Mouse (Mus musculus): ENCODE data around the gene Selplg. TPM values are rescaled to one million over a fixed set of nuclear protein-coding genes. Genes with fewer than 3 reads are reported as not detected.
A peak's percentile ranks its signal among the peaks of the same experiment; 100 is the strongest.

Gene Selplg
- polyA plus RNA-seq, 1 experiment from 2014 or later: 0.40 TPM

- 33% methylated on average over 11 of the region's 11 CpGs for WGBS
- peaks cover 15% of the 10 kb centered on the region for H3K36me3 ChIP-seq (ENCODE audit: poor library complexity, severe bottlenecking)
Observed at GRCm38 (mm10) chr5:113869132-113869531, 36.7 kb upstream of the Selplg start.

DNA sequence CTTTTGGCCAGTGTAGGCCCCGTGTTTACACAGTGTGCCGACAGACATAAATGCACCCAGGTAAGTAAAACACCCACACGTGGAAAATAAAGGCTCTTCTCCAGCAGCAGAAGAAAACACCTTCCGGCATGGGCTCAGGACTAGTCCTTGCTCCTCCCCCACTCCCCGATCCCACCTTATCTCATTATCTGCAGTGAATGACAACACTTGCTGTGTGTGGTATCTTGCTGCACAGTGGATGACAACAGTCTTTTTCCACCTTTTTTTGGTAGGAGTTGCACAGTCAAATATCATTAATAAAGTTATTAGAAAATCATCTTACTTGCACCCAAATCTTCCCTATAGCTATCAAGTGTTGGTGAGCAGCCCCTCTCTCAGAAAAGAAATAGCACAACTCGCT, 32.5 kb upstream of the Selplg start:
- 86% methylated on average over 6 of the region's 6 CpGs for WGBS
- Histone ChIP-seq H3K4me2 (no peak overlapping the region), H3K9ac (no peak overlapping the region), H3K9me3 (replicated peaks) (no peaks in the 10 kb centered on the region), H3K27ac (no peak overlapping the region), H3K4me1 (peaks cover 62% of the 10 kb centered on the region), H3K4me3 (no peak overlapping the region), H3K36me3 (ENCODE audit: poor library complexity, severe bottlenecking) (peaks cover 43% of the 10 kb centered on the region), H3K27me3 (no peaks in the 10 kb centered on the region)
- no peak for ATAC-seq

More at GRCm38 (mm10) chr5:113869132-113869531, 36.7 kb upstream of the Selplg start:
- Histone ChIP-seq H3K9ac (peak overlapping the region; percentile 18; the same call in 1 of the 2 replicates), H3K4me2 (no peak overlapping the region), H3K4me3 (no peak overlapping the region), H3K4me1 (peaks cover 76% of the 10 kb centered on the region), H3K9me3 (replicated peaks) (no peaks in the 10 kb centered on the region), H3K27me3 (no peaks in the 10 kb centered on the region), H3K27ac (peak overlapping the region; percentile 99)
- ATAC-seq: no peak

GRCm38 (mm10) chr5:113863994-113864393, 31.6 kb upstream of the Selplg start:
- WGBS: 94% methylated on average over 12 of the region's 12 CpGs
- Histone ChIP-seq H3K27me3 (no peaks in the 10 kb centered on the region), H3K36me3 (ENCODE audit: poor library complexity, severe bottlenecking) (peaks cover 43% of the 10 kb centered on the region), H3K4me3 (no peak overlapping the region), H3K9me3 (replicated peaks) (no peaks in the 10 kb centered on the region), H3K9ac (no peak overlapping the region), H3K27ac (peak overlapping the region; percentile 82; the same call in 1 of the 2 replicates), H3K4me2 (no peak overlapping the region), H3K4me1 (peaks cover 61% of the 10 kb centered on the region)
- ATAC-seq: no peak

- no peak; the same call in 1 of the 2 replicates for ATAC-seq
- H3K27ac ChIP-seq: peak overlapping the region; percentile 82
- 66% methylated on average over 4 of the region's 4 CpGs for WGBS
- H3K36me3 ChIP-seq (ENCODE audit: poor library complexity, severe bottlenecking): peaks cover 43% of the 10 kb centered on the region
- peaks cover 60% of the 10 kb centered on the region for H3K4me1 ChIP-seq
- no peak overlapping the region for H3K9ac ChIP-seq
- H3K4me3 ChIP-seq: no peak overlapping the region
- H3K27me3 ChIP-seq: no peaks in the 10 kb centered on the region
- no peak overlapping the region for H3K4me2 ChIP-seq
- H3K9me3 ChIP-seq (replicated peaks): no peaks in the 10 kb centered on the region
Observed at GRCm38 (mm10) chr5:113862418-113862817, 30.0 kb upstream of the Selplg start.

- ATAC-seq: no peak
- no peak overlapping the region for H3K4me2 ChIP-seq
- H3K9ac ChIP-seq: no peak overlapping the region
- no peaks in the 10 kb centered on the region for H3K9me3 ChIP-seq (replicated peaks)
- WGBS: 95% methylated on average over 8 of the region's 8 CpGs
- peaks cover 43% of the 10 kb centered on the region for H3K36me3 ChIP-seq (ENCODE audit: poor library complexity, severe bottlenecking)
- peak overlapping the region; percentile 82; the same call in 1 of the 2 replicates for H3K27ac ChIP-seq
- H3K4me1 ChIP-seq: peaks cover 63% of the 10 kb centered on the region
- no peak overlapping the region for H3K4me3 ChIP-seq
- no peaks in the 10 kb centered on the region for H3K27me3 ChIP-seq
Observed at GRCm38 (mm10) chr5:113861294-113861693, 28.9 kb upstream of the Selplg start.

DNA sequence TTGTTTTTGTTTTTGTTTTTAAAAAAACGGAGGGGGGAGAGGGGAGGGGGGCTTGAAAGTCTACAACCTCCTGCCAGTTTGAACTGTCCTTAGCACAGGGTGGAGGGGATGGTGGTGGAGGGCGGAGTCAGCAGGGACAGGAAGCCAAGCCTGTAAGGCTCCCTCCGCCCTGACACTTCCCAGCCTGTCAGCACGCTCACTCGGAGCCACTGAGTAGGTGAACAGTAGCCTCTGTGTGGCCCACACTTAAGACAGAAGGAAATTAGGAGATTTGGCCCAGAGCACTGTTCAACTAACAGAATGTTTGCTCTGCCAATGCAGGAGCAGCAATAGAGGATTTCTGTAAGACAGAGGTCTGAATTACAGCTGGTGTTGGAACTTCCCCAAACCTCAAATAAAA, 26.5 kb upstream of the Selplg start:
- WGBS: 67% methylated on average over 5 of the region's 5 CpGs
- Histone ChIP-seq H3K4me2 (no peak overlapping the region), H3K4me1 (peaks cover 80% of the 10 kb centered on the region), H3K9me3 (replicated peaks) (no peaks in the 10 kb centered on the region), H3K4me3 (no peak overlapping the region), H3K9ac (0 out of 2 replicates have a peak overlapping the region, but pooled peaks have one; percentile 31), H3K36me3 (ENCODE audit: poor library complexity, severe bottlenecking) (peaks cover 26% of the 10 kb centered on the region), H3K27ac (peak overlapping the region; percentile 67), H3K27me3 (no peaks in the 10 kb centered on the region)
- no peak for ATAC-seq

DNA sequence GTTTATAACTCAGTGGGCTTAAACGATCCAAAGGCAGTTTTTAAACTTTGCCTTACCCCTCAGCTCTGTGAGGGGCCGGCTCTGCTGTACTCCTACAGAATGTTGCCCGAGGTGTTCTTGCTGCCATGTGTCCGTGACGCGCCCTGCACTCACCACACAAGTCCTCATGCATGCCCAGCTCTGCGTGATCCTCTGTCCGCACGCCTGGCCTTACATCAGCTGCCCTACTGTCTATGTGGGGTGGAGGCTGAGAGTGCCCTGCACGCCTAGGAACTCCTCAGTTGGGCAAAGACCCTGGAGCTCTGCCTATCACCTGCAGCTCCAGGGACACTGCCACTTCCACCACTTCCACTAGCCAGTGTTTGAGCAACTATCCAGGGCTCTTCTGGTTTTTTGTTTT, 26.1 kb upstream of the Selplg start:
- Histone ChIP-seq H3K4me3 (no peak overlapping the region), H3K27me3 (no peaks in the 10 kb centered on the region), H3K9ac (0 out of 2 replicates have a peak overlapping the region, but pooled peaks have one; percentile 6), H3K36me3 (ENCODE audit: poor library complexity, severe bottlenecking) (peaks cover 22% of the 10 kb centered on the region), H3K9me3 (replicated peaks) (no peaks in the 10 kb centered on the region), H3K4me2 (no peak overlapping the region), H3K4me1 (peaks cover 78% of the 10 kb centered on the region), H3K27ac (peak overlapping the region; percentile 67; the same call in 1 of the 2 replicates)
- 83% methylated on average over 10 of the region's 10 CpGs for WGBS
- no peak for ATAC-seq

GRCm38 (mm10) chr5:113857631-113858030, 25.2 kb upstream of the Selplg start:
- no peak overlapping the region for H3K4me3 ChIP-seq
- no peaks in the 10 kb centered on the region for H3K9me3 ChIP-seq (replicated peaks)
- H3K4me2 ChIP-seq: no peak overlapping the region
- H3K9ac ChIP-seq: no peak overlapping the region
- 65% methylated on average over 8 of the region's 8 CpGs for WGBS
- H3K27ac ChIP-seq: peak overlapping the region; percentile 89
- peaks cover 73% of the 10 kb centered on the region for H3K4me1 ChIP-seq
- peaks cover 16% of the 10 kb centered on the region for H3K36me3 ChIP-seq (ENCODE audit: poor library complexity, severe bottlenecking)
- ATAC-seq: no peak
- H3K27me3 ChIP-seq: no peaks in the 10 kb centered on the region

GRCm38 (mm10) chr5:113856631-113857030, 24.2 kb upstream of the Selplg start:
- no peak overlapping the region for H3K4me2 ChIP-seq
- no peaks in the 10 kb centered on the region for H3K9me3 ChIP-seq (replicated peaks)
- peaks cover 64% of the 10 kb centered on the region for H3K4me1 ChIP-seq
- peak overlapping the region; percentile 89 for H3K27ac ChIP-seq
- H3K9ac ChIP-seq: peak overlapping the region; percentile 1; the same call in 1 of the 2 replicates
- 74% methylated on average over 7 of the region's 7 CpGs for WGBS
- peaks cover 21% of the 10 kb centered on the region for H3K36me3 ChIP-seq (ENCODE audit: poor library complexity, severe bottlenecking)
- no peak overlapping the region for H3K4me3 ChIP-seq
- no peaks in the 10 kb centered on the region for H3K27me3 ChIP-seq
- ATAC-seq: no peak

DNA sequence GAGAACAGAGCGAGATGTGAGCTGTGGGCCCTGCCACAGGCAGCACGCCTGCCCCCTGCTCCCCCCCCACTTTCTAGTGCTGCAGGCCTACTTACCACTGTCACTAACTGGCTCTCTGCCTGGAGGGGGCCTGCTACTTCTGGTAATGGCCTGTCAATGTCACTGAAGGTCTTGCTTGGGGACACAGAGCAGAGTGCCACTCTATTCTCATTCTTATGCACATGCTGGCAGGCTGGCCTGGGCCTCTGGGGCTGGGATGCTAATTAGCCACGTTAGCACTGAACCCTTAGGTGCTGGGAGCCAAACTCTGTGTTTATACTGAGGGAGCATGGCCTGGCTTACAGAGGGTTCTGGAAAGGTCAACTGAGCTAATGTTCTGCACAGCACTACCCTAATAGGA, 23.3 kb upstream of the Selplg start:
- H3K27ac ChIP-seq: peak overlapping the region; percentile 89
- no peak overlapping the region for H3K4me3 ChIP-seq
- H3K4me1 ChIP-seq: peaks cover 62% of the 10 kb centered on the region
- H3K36me3 ChIP-seq (ENCODE audit: poor library complexity, severe bottlenecking): peaks cover 22% of the 10 kb centered on the region
- H3K4me2 ChIP-seq: peak overlapping the region; percentile 15; the same call in 1 of the 2 replicates
- H3K27me3 ChIP-seq: no peaks in the 10 kb centered on the region
- H3K9me3 ChIP-seq (replicated peaks): no peaks in the 10 kb centered on the region
- ATAC-seq: peak; percentile 82
- WGBS: 12% methylated on average over 3 of the region's 3 CpGs
- peak overlapping the region; percentile 48 for H3K9ac ChIP-seq

- Histone ChIP-seq H3K4me2 (peak overlapping the region; percentile 15; the same call in 1 of the 2 replicates), H3K27me3 (no peaks in the 10 kb centered on the region), H3K4me3 (no peak overlapping the region), H3K9me3 (replicated peaks) (no peaks in the 10 kb centered on the region), H3K4me1 (peaks cover 62% of the 10 kb centered on the region), H3K27ac (peak overlapping the region; percentile 89), H3K9ac (peak overlapping the region; percentile 48; the same call in 1 of the 2 replicates), H3K36me3 (ENCODE audit: poor library complexity, severe bottlenecking) (peaks cover 27% of the 10 kb centered on the region)
- ATAC-seq: 0 out of 2 replicates have a peak, but pooled peaks have one; percentile 14
- WGBS: 85% methylated on average over 10 of the region's 10 CpGs
Observed at GRCm38 (mm10) chr5:113855117-113855516, 22.7 kb upstream of the Selplg start.

GRCm38 (mm10) chr5:113854494-113854893, 22.1 kb upstream of the Selplg start:
- Histone ChIP-seq H3K4me2 (no peak overlapping the region), H3K36me3 (ENCODE audit: poor library complexity, severe bottlenecking) (peaks cover 34% of the 10 kb centered on the region), H3K4me1 (peaks cover 58% of the 10 kb centered on the region), H3K4me3 (no peak overlapping the region), H3K27ac (no peak overlapping the region), H3K9me3 (replicated peaks) (no peaks in the 10 kb centered on the region), H3K9ac (no peak overlapping the region), H3K27me3 (no peaks in the 10 kb centered on the region)
- WGBS: 42% methylated on average over 14 of the region's 14 CpGs
- no peak for ATAC-seq

DNA sequence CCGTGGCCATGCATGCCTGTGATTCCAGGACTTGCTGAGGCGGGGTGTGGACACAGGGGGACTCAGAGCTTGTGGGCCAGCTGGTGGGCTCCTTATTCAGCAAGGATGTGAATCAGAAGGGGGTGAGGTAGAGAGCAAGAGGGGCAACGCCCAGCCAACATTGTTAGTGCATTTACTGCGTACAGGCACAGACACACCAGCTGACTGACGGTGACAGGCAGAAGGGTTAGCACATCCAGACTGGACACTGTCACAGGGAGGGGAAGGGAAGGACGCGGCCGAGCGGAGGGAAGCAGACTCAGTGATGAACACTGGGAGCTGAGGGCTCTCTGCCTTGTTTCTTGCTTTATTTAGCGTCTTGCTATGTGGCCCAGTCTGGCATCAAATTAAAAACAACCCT, 21.1 kb upstream of the Selplg start:
- 83% methylated on average over 10 of the region's 10 CpGs for WGBS
- Histone ChIP-seq H3K36me3 (ENCODE audit: poor library complexity, severe bottlenecking) (peaks cover 43% of the 10 kb centered on the region), H3K4me2 (no peak overlapping the region), H3K9ac (no peak overlapping the region), H3K27me3 (no peaks in the 10 kb centered on the region), H3K4me3 (no peak overlapping the region), H3K27ac (0 out of 2 replicates have a peak overlapping the region, but pooled peaks have one; percentile 7), H3K4me1 (peaks cover 49% of the 10 kb centered on the region), H3K9me3 (replicated peaks) (no peaks in the 10 kb centered on the region)
- ATAC-seq: no peak

All from forebrain, embryonic 13.5 days (tissue).